Mouse (Mus musculus): Measurements from ENCODE around the gene Lcp1. TPM values are rescaled to one million over a fixed set of nuclear protein-coding genes. Genes with fewer than 3 reads are reported as not detected.

Gene Lcp1
- total and polyA plus RNA-seq, 2 experiments: 15.5 to 55.5 TPM

DNA sequence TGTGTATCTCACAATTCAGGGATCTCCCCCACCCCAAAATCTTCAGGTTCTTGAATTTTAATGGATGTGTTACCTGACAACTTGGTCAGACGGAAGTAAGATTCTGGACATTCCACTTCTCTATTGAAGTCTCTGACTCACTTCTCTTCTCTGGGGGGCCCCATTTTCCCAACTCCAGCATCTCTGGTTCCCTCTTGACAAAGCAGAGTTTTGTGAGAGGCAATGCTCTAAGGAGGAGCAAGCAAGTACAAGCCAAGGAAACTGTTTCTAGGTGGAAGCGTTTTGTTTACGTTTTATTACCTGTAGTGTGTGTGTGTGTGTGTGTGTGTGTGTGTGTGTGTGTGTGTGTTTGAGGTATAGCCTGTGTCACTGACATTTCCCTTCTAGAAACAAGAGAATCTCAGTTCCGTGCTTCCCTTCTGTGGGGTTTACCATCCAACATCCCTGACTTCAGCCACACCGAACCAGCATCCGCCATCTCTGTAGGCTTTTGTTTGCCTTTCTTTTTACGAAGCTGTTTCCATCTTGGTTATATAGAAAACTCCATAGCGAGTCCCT lies 56.0 kb downstream of the Lcp1 start:
- Histone ChIP-seq H3K79me2 (ENCODE audit: control insufficient read depth, insufficient read depth, low read length) (peaks cover 5% of the 10 kb centered on the region; the same call in 1 of the 2 replicates), H3K4me3 (ENCODE audit: insufficient read depth, low read depth, low read length) (no peak overlapping the region), H3K36me3 (ENCODE audit: control insufficient read depth, insufficient read depth, low read length) (peaks cover 3% of the 10 kb centered on the region; the same call in 1 of the 2 replicates), H3K4me1 (ENCODE audit: control insufficient read depth, insufficient read depth, low read length) (no peaks in the 10 kb centered on the region; the same call in 1 of the 2 replicates), H3K9ac (ENCODE audit: low read depth, low read length) (no peak overlapping the region), H3K27me3 (ENCODE audit: control insufficient read depth, insufficient read depth, low read length) (no peaks in the 10 kb centered on the region), H3K27ac (replicated peaks; ENCODE audit: insufficient read depth, low read depth, low read length) (no peak overlapping the region)
- TF ChIP-seq CTCF (IDR thresholded peaks at IDR 0.05; ENCODE audit: low read depth, low read length) (no peak), POLR2A (IDR thresholded peaks at IDR 0.05; ENCODE audit: extremely low read depth, insufficient read depth, low read length) (no peak)
- 92% methylated on average over 8 of the region's 8 CpGs for WGBS
- no peak for DNase-seq (ENCODE audit: extremely low read depth, low read depth, low spot score)

DNA sequence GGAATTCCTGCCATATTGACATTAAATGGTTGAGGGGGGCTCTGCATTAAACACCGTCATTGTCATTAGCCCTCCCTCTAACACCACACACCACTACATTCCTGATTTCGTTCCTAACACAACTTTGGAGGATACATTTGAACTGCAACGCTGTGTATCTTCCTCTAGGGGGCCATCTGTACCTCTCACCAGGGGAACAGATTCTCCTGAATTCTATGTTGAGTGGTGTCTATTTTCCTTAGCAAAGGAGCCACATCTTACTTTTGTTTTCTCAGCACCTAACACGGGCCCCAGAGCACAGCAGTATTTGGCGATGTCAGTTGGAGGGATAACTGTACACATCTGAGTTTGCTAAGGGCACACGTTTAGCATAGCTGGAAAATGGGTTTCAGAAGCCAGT lies 57.6 kb downstream of the Lcp1 start:
- no peak for DNase-seq (ENCODE audit: extremely low read depth, low read depth, low spot score)
- WGBS: 75% methylated on average over 6 of the region's 6 CpGs
- no peak overlapping the region for H3K4me3 ChIP-seq (ENCODE audit: insufficient read depth, low read depth, low read length)
- peaks cover 8% of the 10 kb centered on the region; the same call in 1 of the 2 replicates for H3K79me2 ChIP-seq (ENCODE audit: control insufficient read depth, insufficient read depth, low read length)
- no peaks in the 10 kb centered on the region for H3K27me3 ChIP-seq (ENCODE audit: control insufficient read depth, insufficient read depth, low read length)
- no peak overlapping the region for H3K9ac ChIP-seq (ENCODE audit: low read depth, low read length)
- H3K27ac ChIP-seq (replicated peaks; ENCODE audit: insufficient read depth, low read depth, low read length): no peak overlapping the region
- peaks cover 3% of the 10 kb centered on the region; the same call in 1 of the 2 replicates for H3K36me3 ChIP-seq (ENCODE audit: control insufficient read depth, insufficient read depth, low read length)
- no peak for TF ChIP-seq CTCF (IDR thresholded peaks at IDR 0.05; ENCODE audit: low read depth, low read length)
- no peak for TF ChIP-seq POLR2A (IDR thresholded peaks at IDR 0.05; ENCODE audit: extremely low read depth, insufficient read depth, low read length)
- peaks cover 4% of the 10 kb centered on the region for H3K4me1 ChIP-seq (ENCODE audit: control insufficient read depth, insufficient read depth, low read length)

DNA sequence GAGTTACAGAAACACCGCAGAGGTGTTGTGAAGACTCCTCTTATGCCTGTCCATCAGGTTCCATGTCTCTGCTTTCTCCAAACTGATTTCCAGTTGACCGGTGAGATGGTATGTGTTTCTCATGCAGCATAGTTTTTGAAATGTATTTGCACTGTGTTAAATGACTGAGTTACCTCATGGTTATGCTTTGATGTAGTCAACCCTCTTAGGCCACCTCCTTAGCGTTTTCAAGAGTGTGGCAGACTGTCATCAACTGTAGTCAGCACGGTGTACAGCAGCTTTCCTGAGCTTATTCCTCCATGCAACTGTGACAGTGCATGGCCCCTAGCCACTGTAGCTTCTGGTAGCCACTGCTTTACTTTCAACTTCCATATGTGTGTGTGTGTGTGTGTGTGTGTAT lies 58.1 kb downstream of the Lcp1 start:
- 92% methylated on average over 4 of the region's 4 CpGs for WGBS
- peaks cover 3% of the 10 kb centered on the region; the same call in 1 of the 2 replicates for H3K36me3 ChIP-seq (ENCODE audit: control insufficient read depth, insufficient read depth, low read length)
- peaks cover 6% of the 10 kb centered on the region; the same call in 1 of the 2 replicates for H3K79me2 ChIP-seq (ENCODE audit: control insufficient read depth, insufficient read depth, low read length)
- no peak overlapping the region for H3K4me3 ChIP-seq (ENCODE audit: insufficient read depth, low read depth, low read length)
- no peak for DNase-seq (ENCODE audit: extremely low read depth, low read depth, low spot score)
- H3K27me3 ChIP-seq (ENCODE audit: control insufficient read depth, insufficient read depth, low read length): no peaks in the 10 kb centered on the region
- TF ChIP-seq CTCF (IDR thresholded peaks at IDR 0.05; ENCODE audit: low read depth, low read length) (no peak), POLR2A (IDR thresholded peaks at IDR 0.05; ENCODE audit: extremely low read depth, insufficient read depth, low read length) (no peak)
- no peak overlapping the region for H3K27ac ChIP-seq (replicated peaks; ENCODE audit: insufficient read depth, low read depth, low read length)
- no peak overlapping the region for H3K9ac ChIP-seq (ENCODE audit: low read depth, low read length)
- peaks cover 4% of the 10 kb centered on the region for H3K4me1 ChIP-seq (ENCODE audit: control insufficient read depth, insufficient read depth, low read length)

GRCm38 (mm10) chr14:75190683-75191082 lies 59.8 kb downstream of the Lcp1 start:
- Histone ChIP-seq H3K79me2 (ENCODE audit: control insufficient read depth, insufficient read depth, low read length) (peaks cover 3% of the 10 kb centered on the region; the same call in 1 of the 2 replicates), H3K27ac (replicated peaks; ENCODE audit: insufficient read depth, low read depth, low read length) (no peak overlapping the region), H3K36me3 (ENCODE audit: control insufficient read depth, insufficient read depth, low read length) (peaks cover 3% of the 10 kb centered on the region; the same call in 1 of the 2 replicates), H3K4me3 (ENCODE audit: insufficient read depth, low read depth, low read length) (no peak overlapping the region), H3K9ac (ENCODE audit: low read depth, low read length) (no peak overlapping the region), H3K4me1 (ENCODE audit: control insufficient read depth, insufficient read depth, low read length) (peaks cover 4% of the 10 kb centered on the region; the same call in 1 of the 2 replicates), H3K27me3 (ENCODE audit: control insufficient read depth, insufficient read depth, low read length) (no peaks in the 10 kb centered on the region)
- no peak for DNase-seq (ENCODE audit: extremely low read depth, low read depth, low spot score)
- TF ChIP-seq CTCF (IDR thresholded peaks at IDR 0.05; ENCODE audit: low read depth, low read length) (no peak), POLR2A (IDR thresholded peaks at IDR 0.05; ENCODE audit: extremely low read depth, insufficient read depth, low read length) (no peak)
- 92% methylated on average over 4 of the region's 4 CpGs for WGBS

- H3K4me3 ChIP-seq (ENCODE audit: insufficient read depth, low read depth, low read length): no peak overlapping the region
- DNase-seq (ENCODE audit: extremely low read depth, low read depth, low spot score): no peak
- H3K36me3 ChIP-seq (ENCODE audit: control insufficient read depth, insufficient read depth, low read length): peaks cover 3% of the 10 kb centered on the region; the same call in 1 of the 2 replicates
- H3K9ac ChIP-seq (ENCODE audit: low read depth, low read length): no peak overlapping the region
- H3K27me3 ChIP-seq (ENCODE audit: control insufficient read depth, insufficient read depth, low read length): no peaks in the 10 kb centered on the region
- no peak overlapping the region for H3K27ac ChIP-seq (replicated peaks; ENCODE audit: insufficient read depth, low read depth, low read length)
- WGBS: 84% methylated on average over 10 of the region's 10 CpGs
- H3K4me1 ChIP-seq (ENCODE audit: control insufficient read depth, insufficient read depth, low read length): peaks cover 4% of the 10 kb centered on the region; the same call in 1 of the 2 replicates
- H3K79me2 ChIP-seq (ENCODE audit: control insufficient read depth, insufficient read depth, low read length): peaks cover 3% of the 10 kb centered on the region; the same call in 1 of the 2 replicates
- TF ChIP-seq CTCF (IDR thresholded peaks at IDR 0.05; ENCODE audit: low read depth, low read length) (no peak), POLR2A (IDR thresholded peaks at IDR 0.05; ENCODE audit: extremely low read depth, insufficient read depth, low read length) (no peak)
These were observed 61.5 kb downstream of the Lcp1 start for GRCm38 (mm10) chr14:75192427-75192826.

DNA sequence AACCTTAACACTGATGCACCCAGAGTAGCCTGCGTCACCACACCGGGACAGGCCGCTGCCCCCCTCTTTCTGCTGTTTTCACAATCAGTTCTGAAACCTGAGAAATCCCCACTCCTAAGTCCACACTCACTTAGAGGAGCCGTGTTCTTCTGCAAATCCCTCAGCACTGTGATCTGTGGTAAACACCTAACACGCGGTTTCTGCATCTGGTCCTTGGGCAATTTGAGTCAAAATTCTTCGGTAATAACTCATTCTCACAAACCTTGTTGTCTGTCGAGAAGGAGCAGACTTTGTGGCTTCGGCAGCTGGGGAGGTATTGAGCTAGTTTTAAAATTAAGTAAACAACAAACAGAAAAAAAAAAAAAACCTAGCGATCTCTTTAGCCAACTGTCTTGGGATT lies 62.0 kb downstream of the Lcp1 start:
- WGBS: 56% methylated on average over 10 of the region's 10 CpGs
- peaks cover 3% of the 10 kb centered on the region; the same call in 1 of the 2 replicates for H3K79me2 ChIP-seq (ENCODE audit: control insufficient read depth, insufficient read depth, low read length)
- no peak overlapping the region for H3K27ac ChIP-seq (replicated peaks; ENCODE audit: insufficient read depth, low read depth, low read length)
- no peak overlapping the region for H3K9ac ChIP-seq (ENCODE audit: low read depth, low read length)
- no peak overlapping the region for H3K4me3 ChIP-seq (ENCODE audit: insufficient read depth, low read depth, low read length)
- H3K4me1 ChIP-seq (ENCODE audit: control insufficient read depth, insufficient read depth, low read length): peaks cover 4% of the 10 kb centered on the region; the same call in 1 of the 2 replicates
- TF ChIP-seq POLR2A (IDR thresholded peaks at IDR 0.05; ENCODE audit: extremely low read depth, insufficient read depth, low read length): no peak
- TF ChIP-seq CTCF (IDR thresholded peaks at IDR 0.05; ENCODE audit: low read depth, low read length): no peak
- DNase-seq (ENCODE audit: extremely low read depth, low read depth, low spot score): peak; percentile 41
- no peaks in the 10 kb centered on the region for H3K27me3 ChIP-seq (ENCODE audit: control insufficient read depth, insufficient read depth, low read length)
- H3K36me3 ChIP-seq (ENCODE audit: control insufficient read depth, insufficient read depth, low read length): peaks cover 3% of the 10 kb centered on the region; the same call in 1 of the 2 replicates
